Mouse (Mus musculus) midbrain, embryonic 14.5 days (tissue): ENCODE results near the gene Cdh18. TPM values are rescaled to one million over a fixed set of nuclear protein-coding genes. Genes with fewer than 3 reads are reported as not detected.

Experiments
- ATAC-seq: fragments of 200-750 bp; cut with Nextera tagmentation; 2 replicates; pipeline ENCODE4 v1.8.0; 2017; ENCODE audit warnings: moderate number of reproducible peaks, moderate library complexity; ENCODE audit not compliant: low FRiP score, low TSS enrichment
- DNase-seq: peaks from one replicate; pipeline ENCODE4 v3.0.0-alpha.2; 2015
- H3K27ac ChIP-seq: fragments of 300-500 bp; sonication (generic); replicated peaks from 2 replicates; pipeline ENCODE4 v1.5.1; 2014; ENCODE audit warnings: mild to moderate bottlenecking, low read depth, low read length, moderate library complexity
- H3K27me3 ChIP-seq: fragments of 300-500 bp; sonication (generic); 2 replicates; pipeline ENCODE4 v1.6.1; 2014; ENCODE audit warnings: low read length, control low read depth, mixed read lengths; ENCODE audit not compliant: control insufficient read depth, insufficient read depth
- H3K36me3 ChIP-seq: fragments of 300-500 bp; sonication (generic); 2 replicates; pipeline ENCODE4 v1.6.1; 2014; ENCODE audit warnings: low read length, control low read depth; ENCODE audit not compliant: control insufficient read depth, insufficient read depth
- H3K4me1 ChIP-seq: fragments of 300-500 bp; sonication (generic); 2 replicates; pipeline ENCODE4 v1.6.1; 2014; ENCODE audit warnings: mild to moderate bottlenecking, antibody characterized with exemption, low read length, control low read depth; ENCODE audit not compliant: control insufficient read depth, insufficient read depth
- H3K4me2 ChIP-seq: fragments of 300-500 bp; sonication (generic); 2 replicates; pipeline ENCODE4 v1.6.1; 2014; ENCODE audit warnings: mild to moderate bottlenecking, low read length, moderate library complexity
- H3K4me3 ChIP-seq: fragments of 300-500 bp; sonication (generic); replicated peaks from 2 replicates; pipeline ENCODE4 v1.5.1; 2014; ENCODE audit warnings: low read depth, low read length
- H3K9ac ChIP-seq: fragments of 300-500 bp; sonication (generic); replicated peaks from 2 replicates; pipeline ENCODE4 v1.6.1; 2014; ENCODE audit warnings: mild to moderate bottlenecking, low read length, moderate library complexity
- H3K9me3 ChIP-seq: fragments of 300-500 bp; sonication (generic); 2 replicates; pipeline ENCODE4 v1.6.1; 2016; ENCODE audit warnings: low read length, control low read depth, mixed read lengths; ENCODE audit not compliant: control insufficient read depth
- WGBS: fragments of 180-500 bp; shearing (Covaris S2); extraction: QIAGEN DNeasy Blood & Tissue Kit; methylation state at CpG from one replicate; pipeline ENCODE4 v1.1.7; 2014; 5-methylcytosine and 5-hydroxymethylcytosine counted together
- polyA plus RNA-seq: library from polyadenylated mRNA; unstranded; fragments of >200 nt; fragmentation: Nextera tagmentation; extraction: Ambion mirVana; gene quantifications from 2 replicates; pipeline ENCODE4 v1.2.1, GENCODE M21; 2014

The Cdh18 gene
- polyA plus RNA-seq, 1 experiment from 2014 or later = 8.9 TPM

DNA sequence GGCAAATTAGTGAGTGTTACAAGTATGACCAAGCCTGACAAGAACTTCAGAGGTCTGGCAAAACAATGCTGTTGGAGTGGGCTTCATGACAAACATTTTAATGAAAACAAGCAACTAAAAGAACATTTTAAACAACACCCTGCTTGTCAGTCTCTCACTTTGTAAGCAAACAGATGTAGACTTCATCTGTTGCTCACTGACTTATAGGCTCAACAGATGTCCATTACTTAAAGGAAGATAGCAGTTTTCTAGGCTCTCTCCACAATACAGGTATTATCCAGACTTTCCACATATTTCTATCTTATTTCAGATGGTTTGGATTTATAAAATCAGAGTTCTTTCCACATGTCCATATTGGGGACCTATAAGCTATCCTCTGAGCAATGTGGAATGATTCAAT is 308.9 kb downstream of the Cdh18 start:
- Histone ChIP-seq H3K27me3 (no peaks in the 10 kb centered on the region), H3K27ac (no peak overlapping the region), H3K4me2 (no peak overlapping the region), H3K36me3 (no peaks in the 10 kb centered on the region), H3K4me3 (no peak overlapping the region), H3K4me1 (no peaks in the 10 kb centered on the region), H3K9me3 (no peaks in the 10 kb centered on the region), H3K9ac (no peak overlapping the region)
- DNase-seq (no peak), ATAC-seq (no peak)

- Histone ChIP-seq H3K4me1 (no peaks in the 10 kb centered on the region), H3K4me3 (no peak overlapping the region), H3K27ac (no peak overlapping the region), H3K4me2 (no peak overlapping the region), H3K9me3 (no peaks in the 10 kb centered on the region), H3K27me3 (no peaks in the 10 kb centered on the region), H3K36me3 (no peaks in the 10 kb centered on the region), H3K9ac (no peak overlapping the region)
- no peak for ATAC-seq
- WGBS = 84% methylated on average over 1 of the region's 1 CpGs
- peak; percentile 8 for DNase-seq
These were observed 321.9 kb downstream of the Cdh18 start for GRCm38 (mm10) chr15:22870679-22871078.

- Histone ChIP-seq H3K27ac (no peak overlapping the region), H3K4me2 (no peak overlapping the region), H3K9ac (no peak overlapping the region), H3K27me3 (no peaks in the 10 kb centered on the region), H3K36me3 (no peaks in the 10 kb centered on the region), H3K4me3 (no peak overlapping the region), H3K4me1 (no peaks in the 10 kb centered on the region), H3K9me3 (no peaks in the 10 kb centered on the region)
- ATAC-seq (no peak), DNase-seq (no peak)
- 59% methylated on average over 4 of the region's 4 CpGs for WGBS
These were observed 348.9 kb downstream of the Cdh18 start for GRCm38 (mm10) chr15:22897724-22898123.

- H3K27ac ChIP-seq = no peak overlapping the region
- no peaks in the 10 kb centered on the region for H3K9me3 ChIP-seq
- no peaks in the 10 kb centered on the region for H3K4me1 ChIP-seq
- H3K36me3 ChIP-seq = no peaks in the 10 kb centered on the region
- H3K27me3 ChIP-seq = no peaks in the 10 kb centered on the region
- H3K4me3 ChIP-seq = no peak overlapping the region
- H3K9ac ChIP-seq = no peak overlapping the region
- ATAC-seq = no peak
- no peak overlapping the region for H3K4me2 ChIP-seq
- DNase-seq = no peak
- 61% methylated on average over 4 of the region's 4 CpGs for WGBS
These were observed 349.4 kb downstream of the Cdh18 start for GRCm38 (mm10) chr15:22898208-22898607.

GRCm38 (mm10) chr15:22914444-22914843 is 365.6 kb downstream of the Cdh18 start:
- H3K4me2 ChIP-seq = no peak overlapping the region
- no peaks in the 10 kb centered on the region for H3K4me1 ChIP-seq
- no peak overlapping the region for H3K4me3 ChIP-seq
- ATAC-seq (no peak), DNase-seq (no peak)
- H3K9ac ChIP-seq = no peak overlapping the region
- no peak overlapping the region for H3K27ac ChIP-seq
- no peaks in the 10 kb centered on the region for H3K36me3 ChIP-seq
- H3K9me3 ChIP-seq = no peaks in the 10 kb centered on the region
- no peaks in the 10 kb centered on the region for H3K27me3 ChIP-seq

DNA sequence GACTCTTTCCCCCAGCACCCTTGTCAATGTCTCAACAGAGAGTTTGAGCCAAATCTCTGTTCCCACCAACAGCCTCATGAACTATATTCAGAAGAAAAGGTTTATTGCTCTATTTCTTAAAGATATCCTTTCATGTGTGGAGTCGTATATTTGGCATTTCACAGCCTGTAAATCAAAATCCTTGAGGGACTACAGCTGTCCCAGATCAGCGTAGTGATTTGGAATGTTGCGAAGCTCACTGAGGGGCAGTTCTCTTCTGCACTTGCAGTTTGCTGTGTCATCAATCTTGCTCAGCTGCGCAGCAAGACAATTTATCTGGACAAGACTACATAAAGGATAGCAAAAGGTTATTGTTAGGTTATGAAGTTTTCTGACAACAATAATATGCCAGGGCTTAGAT is 385.5 kb downstream of the Cdh18 start:
- 83% methylated on average over 4 of the region's 4 CpGs for WGBS
- ATAC-seq (no peak), DNase-seq (no peak)
- Histone ChIP-seq H3K4me2 (no peak overlapping the region), H3K4me3 (no peak overlapping the region), H3K27ac (no peak overlapping the region), H3K9me3 (no peaks in the 10 kb centered on the region), H3K36me3 (no peaks in the 10 kb centered on the region), H3K9ac (no peak overlapping the region), H3K27me3 (no peaks in the 10 kb centered on the region), H3K4me1 (no peaks in the 10 kb centered on the region)

DNA sequence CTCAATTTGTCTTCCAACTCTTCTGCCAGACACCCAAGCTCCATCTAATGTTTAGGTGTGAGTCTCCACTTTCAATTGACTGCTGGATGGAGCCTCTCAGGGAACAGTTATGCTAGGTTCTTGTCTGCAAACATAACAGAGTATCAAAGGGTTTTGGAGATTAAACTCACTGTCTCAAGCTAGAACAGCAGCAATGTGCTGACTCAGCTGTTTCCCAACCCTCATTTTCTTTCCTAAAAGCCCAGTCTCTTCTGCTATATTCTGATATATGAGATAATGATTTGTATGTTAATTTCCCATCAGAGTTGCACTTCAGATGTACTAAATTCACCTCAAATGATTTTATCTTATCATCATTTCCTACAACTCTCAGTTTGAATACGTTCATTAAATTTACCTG is 398.4 kb downstream of the Cdh18 start:
- no peak for ATAC-seq
- H3K27ac ChIP-seq = no peak overlapping the region
- no peak overlapping the region for H3K9ac ChIP-seq
- H3K4me3 ChIP-seq = no peak overlapping the region
- WGBS = 80% methylated on average over 1 of the region's 1 CpGs
- no peaks in the 10 kb centered on the region for H3K4me1 ChIP-seq
- no peak overlapping the region for H3K4me2 ChIP-seq
- no peaks in the 10 kb centered on the region for H3K36me3 ChIP-seq
- no peaks in the 10 kb centered on the region for H3K9me3 ChIP-seq
- H3K27me3 ChIP-seq = no peaks in the 10 kb centered on the region
- no peak for DNase-seq

DNA sequence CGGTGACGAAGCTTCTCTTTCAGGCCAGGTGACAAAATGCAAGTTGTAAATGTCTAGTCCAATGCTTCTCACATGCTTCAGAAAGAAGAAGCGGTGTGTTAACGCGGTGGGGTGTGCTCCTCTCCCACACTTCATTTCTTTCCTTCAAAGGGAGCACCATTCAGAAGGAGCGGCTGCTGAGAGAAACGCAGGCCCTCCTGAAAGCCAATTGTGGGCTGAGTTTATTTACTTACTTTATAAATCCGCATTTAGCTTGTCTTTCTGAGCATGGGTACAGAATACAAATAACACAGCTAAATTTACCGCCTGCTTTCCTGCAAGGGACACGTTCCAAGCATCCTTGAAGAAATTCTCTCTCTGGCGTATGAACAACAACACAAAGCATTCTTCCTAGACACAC is 420.6 kb downstream of the Cdh18 start:
- no peaks in the 10 kb centered on the region for H3K4me1 ChIP-seq
- 75% methylated on average over 11 of the region's 11 CpGs for WGBS
- no peaks in the 10 kb centered on the region for H3K9me3 ChIP-seq
- H3K27me3 ChIP-seq = no peaks in the 10 kb centered on the region
- no peak overlapping the region for H3K27ac ChIP-seq
- ATAC-seq = no peak
- no peak overlapping the region for H3K4me2 ChIP-seq
- DNase-seq = peak; percentile 9
- H3K9ac ChIP-seq = no peak overlapping the region
- H3K4me3 ChIP-seq = no peak overlapping the region
- no peaks in the 10 kb centered on the region for H3K36me3 ChIP-seq

DNA sequence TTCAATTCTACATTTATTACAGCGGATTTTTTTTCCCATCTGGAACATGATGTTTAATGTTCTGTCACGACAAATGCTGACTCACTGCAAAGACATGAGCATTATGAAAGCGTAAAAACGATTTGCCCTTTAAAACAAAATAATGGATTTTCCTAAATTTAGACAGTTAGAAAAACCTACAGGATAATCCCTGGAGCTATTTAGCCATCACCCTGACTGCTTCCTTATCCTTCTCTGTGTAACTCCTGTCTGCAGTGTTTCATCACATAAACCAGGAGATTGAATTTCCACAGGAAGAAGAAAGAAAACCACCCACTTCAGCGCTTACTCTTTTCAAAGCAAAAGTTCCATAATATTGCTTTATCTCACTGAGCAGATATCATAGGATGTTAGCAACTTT is 431.3 kb downstream of the Cdh18 start:
- no peak overlapping the region for H3K9ac ChIP-seq
- no peak overlapping the region for H3K27ac ChIP-seq
- no peaks in the 10 kb centered on the region for H3K4me1 ChIP-seq
- no peak for DNase-seq
- 91% methylated on average over 5 of the region's 5 CpGs for WGBS
- no peaks in the 10 kb centered on the region for H3K36me3 ChIP-seq
- no peaks in the 10 kb centered on the region for H3K27me3 ChIP-seq
- no peak for ATAC-seq
- H3K9me3 ChIP-seq = no peaks in the 10 kb centered on the region
- H3K4me2 ChIP-seq = no peak overlapping the region
- no peak overlapping the region for H3K4me3 ChIP-seq
